Mouse (Mus musculus): ENCODE results near the gene Ccdc3. TPM values are rescaled to one million over a fixed set of nuclear protein-coding genes. Genes with fewer than 3 reads are reported as not detected.
"Not testable (repeated sequence)": the region's sequence is repeated elsewhere in the genome, so short reads cannot be mapped to it uniquely, and the experiment has no call there.

The Ccdc3 gene
- total RNA-seq (2021), result 10 to 100 TPM in 1 of 2 experiments, 1 to 10 TPM in 1; 4.1 to 10.7 TPM
- long read RNA-seq, experiment 1, transcript Ccdc3-201 (3 exons, 2,670 nt), result major isoform, 10 of 12 reads
- long read RNA-seq, experiment 1, partial matches to known transcripts, result 0 of 12 reads
- long read RNA-seq, experiment 1, other reads (novel, unspliced or antisense), result 2 of 12 reads
- long read RNA-seq, experiment 2, partial matches to known transcripts, result 0 of 3 reads
- long read RNA-seq, experiment 2, other reads (novel, unspliced or antisense), result 0 of 3 reads

- DNase-seq, result peak; percentile 68
- Histone ChIP-seq H3K27ac (peak within 1 kb of the TSS; percentile 56), H3K4me3 (peak within 1 kb of the TSS; percentile 73)
- intact Hi-C loops (cut with DNase I), result no loop called here
- no peak for TF ChIP-seq CTCF (IDR thresholded peaks at IDR 0.05)
Observed at GRCm38 (mm10) chr2:5137500-5138286, at the start of gene Ccdc3. TSS of gene Ccdc3 (plus strand) at chr2:5137776.

- intact Hi-C loops (cut with DNase I); H3K27ac ChIP-seq; H3K4me3 ChIP-seq; DNase-seq: not testable (repeated sequence)
- TF ChIP-seq CTCF (IDR thresholded peaks at IDR 0.05), result peak; percentile 63
Observed at GRCm38 (mm10) chr2:5090385-5090784, 47.2 kb upstream of the Ccdc3 start.

GRCm38 (mm10) chr2:5094876-5095275 is 42.7 kb upstream of the Ccdc3 start:
- intact Hi-C loops (cut with DNase I), result no loop called here
- H3K27ac ChIP-seq, result no peak overlapping the region

GRCm38 (mm10) chr2:5095316-5095715 is 42.3 kb upstream of the Ccdc3 start:
- no peak overlapping the region for H3K27ac ChIP-seq
- intact Hi-C loops (cut with DNase I), result no loop called here
- no peak for DNase-seq
- no peak overlapping the region for H3K4me3 ChIP-seq
- no peak for TF ChIP-seq CTCF (IDR thresholded peaks at IDR 0.05)

More at GRCm38 (mm10) chr2:5094876-5095275, 42.7 kb upstream of the Ccdc3 start:
- no peak overlapping the region for H3K4me3 ChIP-seq
- no peak for TF ChIP-seq CTCF (IDR thresholded peaks at IDR 0.05)
- no peak for DNase-seq

- no peak for TF ChIP-seq CTCF (IDR thresholded peaks at IDR 0.05)
- Histone ChIP-seq H3K27ac (no peak overlapping the region), H3K4me3 (peak overlapping the region; percentile 19; the same call in 1 of the 2 replicates)
- no peak for DNase-seq
- intact Hi-C loops (cut with DNase I), result no loop called here
Observed at GRCm38 (mm10) chr2:5097786-5098445, 39.7 kb upstream of the Ccdc3 start.

GRCm38 (mm10) chr2:5099176-5099575 is 38.4 kb upstream of the Ccdc3 start:
- H3K27ac ChIP-seq, result no peak overlapping the region
- H3K4me3 ChIP-seq, result no peak overlapping the region
- no peak for TF ChIP-seq CTCF (IDR thresholded peaks at IDR 0.05)
- intact Hi-C loops (cut with DNase I), result no loop called here
- DNase-seq, result no peak

GRCm38 (mm10) chr2:5101743-5102245 is 35.8 kb upstream of the Ccdc3 start:
- Histone ChIP-seq H3K4me3 (no peak overlapping the region), H3K27ac (no peak overlapping the region)
- intact Hi-C loops (cut with DNase I), result no loop called here
- no peak for TF ChIP-seq CTCF (IDR thresholded peaks at IDR 0.05)
- no peak for DNase-seq

- Histone ChIP-seq H3K4me3 (no peak overlapping the region), H3K27ac (no peak overlapping the region)
- DNase-seq, result no peak
- no peak for TF ChIP-seq CTCF (IDR thresholded peaks at IDR 0.05)
- intact Hi-C loops (cut with DNase I), result no loop called here
Observed at GRCm38 (mm10) chr2:5102891-5103290, 34.7 kb upstream of the Ccdc3 start.

GRCm38 (mm10) chr2:5112785-5113291 is 24.7 kb upstream of the Ccdc3 start:
- no peak overlapping the region for H3K27ac ChIP-seq
- no peak for TF ChIP-seq CTCF (IDR thresholded peaks at IDR 0.05)

GRCm38 (mm10) chr2:5114386-5114785 is 23.2 kb upstream of the Ccdc3 start:
- DNase-seq, result no peak
- intact Hi-C loops (cut with DNase I), result no loop called here
- TF ChIP-seq CTCF (IDR thresholded peaks at IDR 0.05), result no peak
- H3K4me3 ChIP-seq, result no peak overlapping the region
- H3K27ac ChIP-seq, result no peak overlapping the region

More at GRCm38 (mm10) chr2:5112785-5113291, 24.7 kb upstream of the Ccdc3 start:
- intact Hi-C loops (cut with DNase I), result no loop called here
- no peak for DNase-seq
- H3K4me3 ChIP-seq, result no peak overlapping the region

GRCm38 (mm10) chr2:5116856-5117532 is 20.6 kb upstream of the Ccdc3 start:
- no peak for TF ChIP-seq CTCF (IDR thresholded peaks at IDR 0.05)
- intact Hi-C loops (cut with DNase I), result no loop called here
- DNase-seq, result no peak
- Histone ChIP-seq H3K4me3 (no peak overlapping the region), H3K27ac (no peak overlapping the region)

- intact Hi-C loops (cut with DNase I), result no loop called here
- no peak overlapping the region for H3K4me3 ChIP-seq
Observed at GRCm38 (mm10) chr2:5125506-5125905, 12.1 kb upstream of the Ccdc3 start.

More at GRCm38 (mm10) chr2:5125506-5125905, 12.1 kb upstream of the Ccdc3 start:
- no peak for TF ChIP-seq CTCF (IDR thresholded peaks at IDR 0.05)
- no peak for DNase-seq
- H3K27ac ChIP-seq, result no peak overlapping the region
